15 mouse cellular contexts compared by ENCODE assay signal in the genomic region with DNA sequence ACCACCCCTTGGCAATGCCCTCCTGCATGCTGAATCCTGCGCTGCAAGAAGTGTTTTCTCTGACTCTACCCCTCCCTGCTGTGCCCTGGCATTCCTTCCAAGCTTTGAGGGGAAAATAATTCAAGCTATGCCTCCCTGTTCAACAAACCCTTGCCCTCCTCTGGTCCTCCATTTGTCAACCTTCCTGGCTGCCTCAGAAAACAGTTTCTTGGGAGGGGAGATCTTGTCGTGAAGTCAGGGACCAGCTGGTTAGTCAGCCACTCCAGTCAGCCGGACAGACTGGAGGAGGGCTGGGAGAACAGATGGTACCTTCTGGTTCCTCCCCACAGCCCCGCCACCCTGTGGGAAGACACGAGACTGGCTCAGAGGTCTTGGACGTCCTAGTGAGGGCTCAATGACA. TPM values are rescaled to one million over a fixed set of nuclear protein-coding genes. Genes with fewer than 3 reads are reported as not detected.
DNase-seq lines count a peak whose midpoint lies in the region; ATAC-seq lines count a peak whose summit lies in the region.
"Had no signal": no experiment of that assay in that cellular context is flagged by ENCODE, and none has a peak within 500 bp of the region (broad histone marks: within the 10 kb centered on the region; RNA-seq: fewer than 3 reads in every experiment).

No protein-coding gene starts in this region.

- no peak overlapping the region for H3K4me2 ChIP-seq in hindbrain, embryonic 11.5 days (replicated peaks; ENCODE audit: low read depth, low read length)
- no peak overlapping the region for H3K4me2 ChIP-seq in forebrain, embryonic 14.5 days (ENCODE audit: low read length)
- H3K4me2 ChIP-seq in liver, embryonic 11.5 days: no peak overlapping the region
- H3K4me2 ChIP-seq: heart, embryonic 11.5 days; limb, embryonic 15.5 days; midbrain, embryonic 13.5 days had no signal

- H3K27ac ChIP-seq in hindbrain, embryonic 10.5 days: 0 out of 2 replicates have a peak overlapping the region, but pooled peaks have one; percentile 40
- H3K27ac ChIP-seq in hindbrain, embryonic 11.5 days (ENCODE audit: low read depth, low read length): no peak overlapping the region
- peak overlapping the region; percentile 39; the same call in 1 of the 2 replicates for H3K27ac ChIP-seq in forebrain, embryonic 14.5 days (ENCODE audit: low read depth, low read length)
- H3K27ac ChIP-seq in liver, embryonic 11.5 days (ENCODE audit: low read depth, low read length): no peak overlapping the region
- H3K27ac ChIP-seq: limb, embryonic 15.5 days; midbrain, embryonic 13.5 days had no signal

- H3K9me3 ChIP-seq in hindbrain, embryonic 10.5 days: no peaks in the 10 kb centered on the region
- no peaks in the 10 kb centered on the region for H3K9me3 ChIP-seq in hindbrain, embryonic 11.5 days (ENCODE audit: control insufficient read depth, low read length)
- H3K9me3 ChIP-seq in forebrain, embryonic 14.5 days (replicated peaks; ENCODE audit: control insufficient read depth, low read length): no peaks in the 10 kb centered on the region
- H3K9me3 ChIP-seq in liver, embryonic 11.5 days (ENCODE audit: control insufficient read depth, low read length): no peaks in the 10 kb centered on the region
- H3K9me3 ChIP-seq: limb, embryonic 15.5 days; midbrain, embryonic 13.5 days had no signal

- no peaks in the 10 kb centered on the region for H3K36me3 ChIP-seq in hindbrain, embryonic 10.5 days
- no peaks in the 10 kb centered on the region for H3K36me3 ChIP-seq in hindbrain, embryonic 11.5 days (ENCODE audit: control insufficient read depth, insufficient read depth, low read length)
- H3K36me3 ChIP-seq in forebrain, embryonic 14.5 days (ENCODE audit: control insufficient read depth, insufficient read depth, low read length): no peaks in the 10 kb centered on the region
- H3K36me3 ChIP-seq in liver, embryonic 11.5 days (ENCODE audit: control insufficient read depth, insufficient read depth, low read length): no peaks in the 10 kb centered on the region
- H3K36me3 ChIP-seq: midbrain, embryonic 13.5 days had no signal

- peaks cover 44% of the 10 kb centered on the region for H3K4me1 ChIP-seq in hindbrain, embryonic 10.5 days (replicated peaks)
- peaks cover 3% of the 10 kb centered on the region for H3K4me1 ChIP-seq in hindbrain, embryonic 11.5 days (replicated peaks; ENCODE audit: control insufficient read depth, insufficient read depth, low read length)
- peaks cover 10% of the 10 kb centered on the region; the same call in 1 of the 2 replicates for H3K4me1 ChIP-seq in forebrain, embryonic 14.5 days (ENCODE audit: control insufficient read depth, insufficient read depth, low read length)
- H3K4me1 ChIP-seq in liver, embryonic 11.5 days (replicated peaks; ENCODE audit: control insufficient read depth, insufficient read depth, low read length): peaks cover 21% of the 10 kb centered on the region

- peaks cover 27% of the 10 kb centered on the region for H3K27me3 ChIP-seq in hindbrain, embryonic 10.5 days (ENCODE audit: insufficient read depth, poor library complexity, severe bottlenecking)
- no peaks in the 10 kb centered on the region for H3K27me3 ChIP-seq in hindbrain, embryonic 11.5 days (ENCODE audit: control insufficient read depth, insufficient read depth, low read length)
- H3K27me3 ChIP-seq in forebrain, embryonic 14.5 days (replicated peaks; ENCODE audit: control insufficient read depth, insufficient read depth, low read length): no peaks in the 10 kb centered on the region
- peaks cover 4% of the 10 kb centered on the region; the same call in 1 of the 2 replicates for H3K27me3 ChIP-seq in liver, embryonic 11.5 days (replicated peaks; ENCODE audit: control insufficient read depth, insufficient read depth, low read length)
- H3K27me3 ChIP-seq: limb, embryonic 15.5 days had no signal

- intact Hi-C loops in left cerebral cortex, postnatal 4 days (cut with DNase I): no loop called here

- 60% methylated on average over 6 of the region's 6 CpGs for WGBS in hindbrain, embryonic 10.5 days
- 58% methylated on average over 6 of the region's 6 CpGs for whole genome bisulfite sequencing in hindbrain, embryonic 11.5 days
- WGBS in forebrain, embryonic 14.5 days: 58% methylated on average over 6 of the region's 6 CpGs
- 73% methylated on average over 6 of the region's 6 CpGs for WGBS in liver, embryonic 11.5 days

- DNase-seq in hindbrain, embryonic 10.5 days (ENCODE audit: low spot score): no peak
- DNase-seq in hindbrain, embryonic 11.5 days (ENCODE audit: low spot score): no peak
- DNase-seq in left cerebral cortex, postnatal 4 days: peak; percentile 76
- DNase-seq in left cerebral cortex, adult 11 months (ENCODE audit: low spot score): no peak
- DNase-seq in cerebellum, adult 18-20 months: peak; percentile 85 to 90
- no peak for DNase-seq in forebrain, embryonic 14.5 days (ENCODE audit: low spot score)
- no peak for DNase-seq in kidney, postnatal 10 days
- DNase-seq in liver, embryonic 11.5 days (ENCODE audit: low spot score): no peak
- DNase-seq: B cell, adult 2 months; lung, adult 2 months; right cerebral cortex, postnatal 4 days had no signal

- no peak overlapping the region for H3K9ac ChIP-seq in hindbrain, embryonic 11.5 days (ENCODE audit: low read depth, low read length)
- no peak overlapping the region for H3K9ac ChIP-seq in forebrain, embryonic 14.5 days (ENCODE audit: low read length)
- no peak overlapping the region for H3K9ac ChIP-seq in liver, embryonic 11.5 days (ENCODE audit: low read depth, low read length)
- H3K9ac ChIP-seq: limb, embryonic 15.5 days; midbrain, embryonic 13.5 days had no signal

- ATAC-seq in hindbrain, embryonic 11.5 days (ENCODE audit: low FRiP score): no peak
- no peak for ATAC-seq in forebrain, embryonic 14.5 days
- no peak for ATAC-seq in liver, embryonic 11.5 days (replicated peaks; ENCODE audit: low FRiP score)
- ATAC-seq: intestine, postnatal 0 days; midbrain, embryonic 13.5 days had no signal

- H3K4me3 ChIP-seq in hindbrain, embryonic 10.5 days: no peak overlapping the region
- no peak overlapping the region for H3K4me3 ChIP-seq in hindbrain, embryonic 11.5 days (ENCODE audit: low read depth, low read length)
- H3K4me3 ChIP-seq in forebrain, embryonic 14.5 days (ENCODE audit: low read depth, low read length): no peak overlapping the region
- H3K4me3 ChIP-seq in liver, embryonic 11.5 days (ENCODE audit: low read depth, low read length): no peak overlapping the region
- H3K4me3 ChIP-seq: limb, embryonic 15.5 days; midbrain, embryonic 13.5 days had no signal

RNA-seq across cellular contexts. Expression of gene Pdk2, which starts 3.8 kb away (rescaled TPM):
- polyA plus RNA-seq in hindbrain, embryonic 10.5 days (2016; fragmentation: Nextera tagmentation; extraction: Ambion mirVana): 10.7 and 15.2 TPM in 2 replicates
- polyA plus RNA-seq in hindbrain, embryonic 11.5 days (2014; fragmentation: Nextera tagmentation; extraction: Ambion mirVana): 12.5 and 13.0 TPM in 2 replicates
- 10 to 100 TPM; 21.4 to 22.2 TPM for total RNA-seq in left cerebral cortex, postnatal 4 days (2021)
- 20.1 and 24.2 TPM in 2 replicates for polyA plus RNA-seq in forebrain, embryonic 14.5 days (2014; fragmentation: Nextera tagmentation; extraction: Ambion mirVana)
- 14.9 and 15.2 TPM in 2 replicates for polyA plus RNA-seq in liver, embryonic 11.5 days (2014; fragmentation: Nextera tagmentation; extraction: Ambion mirVana)

RNA-seq across cellular contexts. Expression of gene Samd14, which starts 27.6 kb away (rescaled TPM):
- polyA plus RNA-seq in hindbrain, embryonic 10.5 days (2016; fragmentation: Nextera tagmentation; extraction: Ambion mirVana): 38.8 and 71.5 TPM in 2 replicates
- 46.1 and 47.6 TPM in 2 replicates for polyA plus RNA-seq in hindbrain, embryonic 11.5 days (2014; fragmentation: Nextera tagmentation; extraction: Ambion mirVana)
- total RNA-seq in left cerebral cortex, postnatal 4 days (2021): 100 to 1,000 TPM; 173 to 176 TPM
- polyA plus RNA-seq in forebrain, embryonic 14.5 days (2014; fragmentation: Nextera tagmentation; extraction: Ambion mirVana): 81.7 and 96.5 TPM in 2 replicates
- polyA plus RNA-seq in liver, embryonic 11.5 days (2014; fragmentation: Nextera tagmentation; extraction: Ambion mirVana): 55.8 and 57.8 TPM in 2 replicates

RNA-seq across cellular contexts. Expression of gene Itga3, which starts 39.3 kb away (rescaled TPM):
- polyA plus RNA-seq in hindbrain, embryonic 10.5 days (2016; fragmentation: Nextera tagmentation; extraction: Ambion mirVana): 5.7 and 6.7 TPM in 2 replicates
- 4.2 and 4.4 TPM in 2 replicates for polyA plus RNA-seq in hindbrain, embryonic 11.5 days (2014; fragmentation: Nextera tagmentation; extraction: Ambion mirVana)
- 10 to 100 TPM; 20.3 to 20.5 TPM for total RNA-seq in left cerebral cortex, postnatal 4 days (2021)
- 4.1 and 4.8 TPM in 2 replicates for polyA plus RNA-seq in forebrain, embryonic 14.5 days (2014; fragmentation: Nextera tagmentation; extraction: Ambion mirVana)
- 4.0 and 4.6 TPM in 2 replicates for polyA plus RNA-seq in liver, embryonic 11.5 days (2014; fragmentation: Nextera tagmentation; extraction: Ambion mirVana)

RNA-seq across cellular contexts. Expression of gene Ppp1r9b, which starts 46.5 kb away (rescaled TPM):
- polyA plus RNA-seq in hindbrain, embryonic 10.5 days (2016; fragmentation: Nextera tagmentation; extraction: Ambion mirVana): 10.4 and 11.8 TPM in 2 replicates
- 12.4 and 16.2 TPM in 2 replicates for polyA plus RNA-seq in hindbrain, embryonic 11.5 days (2014; fragmentation: Nextera tagmentation; extraction: Ambion mirVana)
- total RNA-seq in left cerebral cortex, postnatal 4 days (2021): 100 to 1,000 TPM; 273 to 276 TPM
- 20.8 and 21.8 TPM in 2 replicates for polyA plus RNA-seq in forebrain, embryonic 14.5 days (2014; fragmentation: Nextera tagmentation; extraction: Ambion mirVana)
- 21.9 and 27.9 TPM in 2 replicates for polyA plus RNA-seq in liver, embryonic 11.5 days (2014; fragmentation: Nextera tagmentation; extraction: Ambion mirVana)

Comparison
In these comparisons a context has a peak if more than half of its experiments do, and no peak if none do; other contexts are left out.
1. DNase-seq: peak in left cerebral cortex, postnatal 4 days (single experiment) and cerebellum, adult 18-20 months (2 of 2); none in hindbrain, embryonic 10.5 days (single experiment), hindbrain, embryonic 11.5 days (single experiment), left cerebral cortex, adult 11 months (single experiment), forebrain, embryonic 14.5 days (single experiment), kidney, postnatal 10 days (single experiment) and liver, embryonic 11.5 days (single experiment).
2. H3K27ac ChIP-seq: peak in hindbrain, embryonic 10.5 days (single experiment) and forebrain, embryonic 14.5 days (single experiment); none in hindbrain, embryonic 11.5 days (single experiment) and liver, embryonic 11.5 days (single experiment).